Mouse (Mus musculus) right cerebral cortex, postnatal 14 days (tissue): Measurements from ENCODE around the gene Speg.

Source experiments
- DNase-seq: peaks from one replicate; pipeline ENCODE4 v3.0.0; 2022

The Speg gene

GRCm38 (mm10) chr1:75443247-75444024, 68.3 kb downstream of the Speg start:
- DNase-seq = no peak

GRCm38 (mm10) chr1:75444208-75444607, 69.1 kb downstream of the Speg start:
- no peak for DNase-seq

- no peak for DNase-seq
Observed at GRCm38 (mm10) chr1:75445141-75445701, 70.1 kb downstream of the Speg start.

- DNase-seq = peak; percentile 79
Observed at GRCm38 (mm10) chr1:75445751-75446611, 70.9 kb downstream of the Speg start.

GRCm38 (mm10) chr1:75446656-75447055, 71.6 kb downstream of the Speg start:
- no peak for DNase-seq

GRCm38 (mm10) chr1:75447265-75448051, 72.4 kb downstream of the Speg start:
- DNase-seq = no peak

GRCm38 (mm10) chr1:75448052-75448431, 72.9 kb downstream of the Speg start:
- DNase-seq = no peak

- no peak for DNase-seq
Observed at GRCm38 (mm10) chr1:75448937-75449336, 73.8 kb downstream of the Speg start.

GRCm38 (mm10) chr1:75449377-75450135, 74.5 kb downstream of the Speg start:
- DNase-seq = no peak

- DNase-seq = no peak
Observed at GRCm38 (mm10) chr1:75450314-75451005, 75.4 kb downstream of the Speg start, which contains the start of gene Asic4. Asic4 (plus strand) TSS chr1:75450436.

GRCm38 (mm10) chr1:75451900-75452299, 76.8 kb downstream of the Speg start:
- no peak for DNase-seq

GRCm38 (mm10) chr1:75455433-75455832, 80.3 kb downstream of the Speg start:
- no peak for DNase-seq

GRCm38 (mm10) chr1:75455948-75456347, 80.9 kb downstream of the Speg start:
- DNase-seq = no peak

- no peak for DNase-seq
Observed at GRCm38 (mm10) chr1:75456746-75457564, 81.9 kb downstream of the Speg start.

- DNase-seq = no peak
Observed at GRCm38 (mm10) chr1:75457710-75458024, 82.6 kb downstream of the Speg start.

- DNase-seq = no peak
Observed at GRCm38 (mm10) chr1:75458025-75458788, 83.1 kb downstream of the Speg start.

GRCm38 (mm10) chr1:75458789-75459684, 83.9 kb downstream of the Speg start:
- DNase-seq = peak; percentile 68

- DNase-seq = no peak
Observed at GRCm38 (mm10) chr1:75460297-75460696, 85.2 kb downstream of the Speg start.

- DNase-seq = no peak
Observed at GRCm38 (mm10) chr1:75462636-75463035, 87.5 kb downstream of the Speg start.
